Comparison of ENCODE assay signal across 8 mouse cellular contexts in genomic region chr9:50723406-50723805, GRCm38 (mm10). TPM values are rescaled to one million over a fixed set of nuclear protein-coding genes. Genes with fewer than 3 reads are reported as not detected.
DNase-seq lines count a peak whose midpoint lies in the region; ATAC-seq lines count a peak whose summit lies in the region.

No protein-coding gene starts in this region.

- no peaks in the 10 kb centered on the region for H3K9me3 ChIP-seq in embryonic facial prominence, embryonic 14.5 days (ENCODE audit: control insufficient read depth, low read length)
- H3K9me3 ChIP-seq in neural tube, embryonic 15.5 days (replicated peaks) = no peaks in the 10 kb centered on the region

- no peaks in the 10 kb centered on the region for H3K27me3 ChIP-seq in embryonic facial prominence, embryonic 14.5 days (replicated peaks; ENCODE audit: control insufficient read depth, insufficient read depth, low read length)
- no peaks in the 10 kb centered on the region for H3K27me3 ChIP-seq in neural tube, embryonic 15.5 days (replicated peaks)

- H3K4me1 ChIP-seq in embryonic facial prominence, embryonic 14.5 days (ENCODE audit: control insufficient read depth, insufficient read depth, low read length) = peaks cover 27% of the 10 kb centered on the region
- peaks cover 60% of the 10 kb centered on the region for H3K4me1 ChIP-seq in neural tube, embryonic 15.5 days

- H3K9ac ChIP-seq in embryonic facial prominence, embryonic 14.5 days (ENCODE audit: low read depth, low read length) = no peak overlapping the region
- no peak overlapping the region for H3K9ac ChIP-seq in neural tube, embryonic 15.5 days (replicated peaks)

- H3K4me2 ChIP-seq in embryonic facial prominence, embryonic 14.5 days (ENCODE audit: low read depth, low read length) = peak overlapping the region; percentile 43
- H3K4me2 ChIP-seq in neural tube, embryonic 15.5 days = peak overlapping the region; percentile 28

- DNase-seq in urinary bladder, adult 18-20 months (ENCODE audit: low spot score in 2 of 2) = peak; percentile 42 to 73
- no peak for DNase-seq in urinary bladder, postnatal 10 days (ENCODE audit: low spot score)
- DNase-seq in embryonic facial prominence, embryonic 14.5 days (ENCODE audit: low spot score) = peak; percentile 89
- DNase-seq in heart, postnatal 25 days (ENCODE audit: low spot score) = peak; percentile 35
- peak; percentile 53 to 72 for DNase-seq in layer of hippocampus, postnatal 36 days
- DNase-seq in spleen, postnatal 36 days (ENCODE audit: low spot score in 2 of 2) = no peak

- intact Hi-C loops in heart, postnatal 25 days (cut with DNase I) = no loop called here

- no peaks in the 10 kb centered on the region for H3K36me3 ChIP-seq in embryonic facial prominence, embryonic 14.5 days (ENCODE audit: control insufficient read depth, insufficient read depth, low read length)
- no peaks in the 10 kb centered on the region for H3K36me3 ChIP-seq in neural tube, embryonic 15.5 days

- ATAC-seq in embryonic facial prominence, embryonic 14.5 days (ENCODE audit: low read depth) = no peak
- ATAC-seq in neural tube, embryonic 15.5 days (ENCODE audit: low FRiP score) = no peak
- ATAC-seq in granulocyte monocyte progenitor cell, adult 5-6 weeks (replicated peaks; ENCODE audit: poor library complexity, severe bottlenecking) = no peak

- 32% methylated on average over 7 of the region's 7 CpGs for WGBS in embryonic facial prominence, embryonic 14.5 days
- WGBS in neural tube, embryonic 15.5 days = 24% methylated on average over 7 of the region's 7 CpGs

- peak overlapping the region; percentile 67; the same call in 1 of the 2 replicates for H3K27ac ChIP-seq in embryonic facial prominence, embryonic 14.5 days (replicated peaks; ENCODE audit: low read depth, low read length)
- H3K27ac ChIP-seq in neural tube, embryonic 15.5 days (replicated peaks) = peak overlapping the region; percentile 34

- no peak overlapping the region for H3K4me3 ChIP-seq in embryonic facial prominence, embryonic 14.5 days (ENCODE audit: low read depth, low read length)
- H3K4me3 ChIP-seq in neural tube, embryonic 15.5 days (replicated peaks) = no peak overlapping the region

RNA-seq across cellular contexts. Expression of gene Dixdc1, which starts 15.9 kb away (rescaled TPM):
- polyA plus RNA-seq in embryonic facial prominence, embryonic 14.5 days (2014; fragmentation: Nextera tagmentation; extraction: Ambion mirVana) = 14.0 and 16.9 TPM in 2 replicates
- total RNA-seq in heart, postnatal 25 days (2021) = 1 to 10 TPM; 2.5 to 5.3 TPM
- total RNA-seq in layer of hippocampus, postnatal 36 days (2021) = 10 to 100 TPM; 83.8 to 97.1 TPM
- 28.3 and 30.4 TPM in 2 replicates for polyA plus RNA-seq in neural tube, embryonic 15.5 days (2015; fragmentation: Nextera tagmentation; extraction: Ambion mirVana)
- total RNA-seq in granulocyte monocyte progenitor cell, adult 5-6 weeks (2014; fragmentation: Nextera tagmentation) = 0.11 and 0.82 TPM in 2 replicates
- total RNA-seq in granulocyte monocyte progenitor cell, adult 5-6 weeks (2017) = 0.10 and 0.39 TPM in 2 replicates

RNA-seq across cellular contexts. Expression of gene 2310030G06Rik, which starts 22.9 kb away (rescaled TPM):
- polyA plus RNA-seq in embryonic facial prominence, embryonic 14.5 days (2014; fragmentation: Nextera tagmentation; extraction: Ambion mirVana) = 4.0 and 6.8 TPM in 2 replicates
- 1 to 10 TPM; 1.9 to 2.4 TPM for total RNA-seq in heart, postnatal 25 days (2021)
- 1 to 10 TPM in 1 of 2 experiments, under 1 TPM in 1; 0.67 to 1.6 TPM for total RNA-seq in layer of hippocampus, postnatal 36 days (2021)
- 2.3 and 3.3 TPM in 2 replicates for polyA plus RNA-seq in neural tube, embryonic 15.5 days (2015; fragmentation: Nextera tagmentation; extraction: Ambion mirVana)
- total RNA-seq in granulocyte monocyte progenitor cell, adult 5-6 weeks (2014; fragmentation: Nextera tagmentation) = not detected in 2 replicates
- not detected in 2 replicates for total RNA-seq in granulocyte monocyte progenitor cell, adult 5-6 weeks (2017)

RNA-seq across cellular contexts. Expression of gene Cryab, which starts 27.7 kb away (rescaled TPM):
- 218 and 275 TPM in 2 replicates for polyA plus RNA-seq in embryonic facial prominence, embryonic 14.5 days (2014; fragmentation: Nextera tagmentation; extraction: Ambion mirVana)
- 1,000 to 10,000 TPM; 2,218 to 2,599 TPM for total RNA-seq in heart, postnatal 25 days (2021)
- total RNA-seq in layer of hippocampus, postnatal 36 days (2021) = 100 to 1,000 TPM; 153 to 161 TPM
- polyA plus RNA-seq in neural tube, embryonic 15.5 days (2015; fragmentation: Nextera tagmentation; extraction: Ambion mirVana) = 24.7 and 28.2 TPM in 2 replicates
- 1.6 TPM in 1 of 2 replicates, not detected in the other for total RNA-seq in granulocyte monocyte progenitor cell, adult 5-6 weeks (2014; fragmentation: Nextera tagmentation)
- 2.5 TPM in 1 of 2 replicates, not detected in the other for total RNA-seq in granulocyte monocyte progenitor cell, adult 5-6 weeks (2017)

RNA-seq across cellular contexts. Expression of gene Hspb2, which starts 28.7 kb away (rescaled TPM):
- polyA plus RNA-seq in embryonic facial prominence, embryonic 14.5 days (2014; fragmentation: Nextera tagmentation; extraction: Ambion mirVana) = 112 and 136 TPM in 2 replicates
- total RNA-seq in heart, postnatal 25 days (2021) = 100 to 1,000 TPM; 141 to 154 TPM
- total RNA-seq in layer of hippocampus, postnatal 36 days (2021) = 1 to 10 TPM in 1 of 2 experiments, under 1 TPM in 1; 0.95 to 1.2 TPM
- 4.9 and 6.6 TPM in 2 replicates for polyA plus RNA-seq in neural tube, embryonic 15.5 days (2015; fragmentation: Nextera tagmentation; extraction: Ambion mirVana)
- not detected in 2 replicates for total RNA-seq in granulocyte monocyte progenitor cell, adult 5-6 weeks (2014; fragmentation: Nextera tagmentation)
- total RNA-seq in granulocyte monocyte progenitor cell, adult 5-6 weeks (2017) = not detected in 2 replicates

RNA-seq across cellular contexts. Expression of gene Fdxacb1, which starts 44.6 kb away (rescaled TPM):
- polyA plus RNA-seq in embryonic facial prominence, embryonic 14.5 days (2014; fragmentation: Nextera tagmentation; extraction: Ambion mirVana) = 10.2 and 14.2 TPM in 2 replicates
- 1 to 10 TPM; 5.1 to 5.2 TPM for total RNA-seq in heart, postnatal 25 days (2021)
- 1 to 10 TPM; 5.4 to 6.4 TPM for total RNA-seq in layer of hippocampus, postnatal 36 days (2021)
- 9.0 and 10.8 TPM in 2 replicates for polyA plus RNA-seq in neural tube, embryonic 15.5 days (2015; fragmentation: Nextera tagmentation; extraction: Ambion mirVana)
- total RNA-seq in granulocyte monocyte progenitor cell, adult 5-6 weeks (2014; fragmentation: Nextera tagmentation) = 9.8 and 14.9 TPM in 2 replicates
- 6.3 and 7.1 TPM in 2 replicates for total RNA-seq in granulocyte monocyte progenitor cell, adult 5-6 weeks (2017)

Comparison
In these comparisons a context has a peak if more than half of its experiments do, and no peak if none do; other contexts are left out.
1. DNase-seq: peak in urinary bladder, adult 18-20 months (2 of 2), embryonic facial prominence, embryonic 14.5 days (single experiment), heart, postnatal 25 days (single experiment) and layer of hippocampus, postnatal 36 days (2 of 2); none in urinary bladder, postnatal 10 days (single experiment) and spleen, postnatal 36 days (0 of 2).
2. RNA of gene Dixdc1, which starts 15.9 kb away (total RNA-seq): 83.8 to 97.1 TPM in layer of hippocampus, postnatal 36 days; 2.5 to 5.3 TPM in heart, postnatal 25 days and 0.10 to 0.82 TPM in granulocyte monocyte progenitor cell, adult 5-6 weeks; every median in the first group is over 10 times any median in the second.
3. RNA of gene Cryab, which starts 27.7 kb away (total RNA-seq): 2,218 to 2,599 TPM in heart, postnatal 25 days and 153 to 161 TPM in layer of hippocampus, postnatal 36 days; 1.6 to 2.5 TPM in granulocyte monocyte progenitor cell, adult 5-6 weeks; every median in the first group is over 10 times any median in the second.